Mouse (Mus musculus) lung, adult 18-20 months (tissue): ENCODE results near the gene 1810055G02Rik.

Experiments
- DNase-seq, 2 experiments: peaks; one replicate each; pipeline ENCODE4 v3.0.0; 2022; ENCODE audit warnings: mixed read lengths in 2 of 2

1810055G02Rik gene

GRCm38 (mm10) chr19:3743851-3744512, 35.9 kb downstream of the 1810055G02Rik start:
- peak; percentile 68 to 74 for DNase-seq

- DNase-seq, result no peak
These were observed 44.6 kb downstream of the 1810055G02Rik start for GRCm38 (mm10) chr19:3752621-3753239.

GRCm38 (mm10) chr19:3753240-3753633, 45.1 kb downstream of the 1810055G02Rik start:
- DNase-seq, result no peak

- DNase-seq, result no peak
These were observed 45.6 kb downstream of the 1810055G02Rik start for GRCm38 (mm10) chr19:3753738-3754137.

- DNase-seq, result no peak
These were observed 49.8 kb downstream of the 1810055G02Rik start for GRCm38 (mm10) chr19:3757861-3758260.

- no peak for DNase-seq
These were observed 57.2 kb downstream of the 1810055G02Rik start for GRCm38 (mm10) chr19:3765221-3765820.

- no peak for DNase-seq
These were observed 58.3 kb downstream of the 1810055G02Rik start for GRCm38 (mm10) chr19:3766378-3766777.

- DNase-seq, result peak; percentile 56 to 64
These were observed 59.2 kb downstream of the 1810055G02Rik start, which contains the start of gene Kmt5b for GRCm38 (mm10) chr19:3767276-3767780. Gene Kmt5b (plus strand): TSS chr19:3767421.
